In genomic region chr4:128317951-128318350, GRCm38 (mm10) we compare ENCODE assay signal across 10 mouse cellular contexts. TPM values are rescaled to one million over a fixed set of nuclear protein-coding genes. Genes with fewer than 3 reads are reported as not detected.
DNase-seq lines count a peak whose midpoint lies in the region; ATAC-seq and TF ChIP-seq lines count a peak whose summit lies in the region.
"Had no signal": no experiment of that assay in that cellular context is flagged by ENCODE, and none has a peak within 500 bp of the region (broad histone marks: within the 10 kb centered on the region; RNA-seq: fewer than 3 reads in every experiment).

No protein-coding gene starts in this region.

- H3K4me3 ChIP-seq in intestine, postnatal 0 days (ENCODE audit: low read depth, low read length) = no peak overlapping the region
- no peak overlapping the region for H3K4me3 ChIP-seq in intestine, embryonic 16.5 days (ENCODE audit: low read length)
- no peak overlapping the region for H3K4me3 ChIP-seq in ES-Bruce4 (ENCODE audit: low read depth, low read length)
- no peak overlapping the region for H3K4me3 ChIP-seq in lung, postnatal 0 days (ENCODE audit: low read depth, low read length)
- H3K4me3 ChIP-seq: liver, embryonic 15.5 days had no signal

- TF ChIP-seq EP300 in ES-Bruce4 (IDR thresholded peaks at IDR 0.05; ENCODE audit: insufficient read depth, low read depth, low read length) = no peak
- TF ChIP-seq EP300 in lung, postnatal 0 days (IDR thresholded peaks at IDR 0.05) = no peak

- TF ChIP-seq POLR2A in ES-Bruce4 (IDR thresholded peaks at IDR 0.05; ENCODE audit: insufficient read depth, low read length) = no peak

- no peak overlapping the region for H3K4me2 ChIP-seq in intestine, postnatal 0 days (replicated peaks; ENCODE audit: low read depth)
- H3K4me2 ChIP-seq in intestine, embryonic 16.5 days (ENCODE audit: low read depth, low read length) = no peak overlapping the region
- H3K4me2 ChIP-seq in lung, postnatal 0 days (replicated peaks; ENCODE audit: low read depth, low read length) = no peak overlapping the region
- H3K4me2 ChIP-seq: liver, embryonic 15.5 days had no signal

- DNase-seq in Muller cell, postnatal 12 days (ENCODE audit: inconsistent ontology term) = peak; percentile 69
- DNase-seq in lung, postnatal 0 days (ENCODE audit: low spot score) = peak; percentile 64
- DNase-seq in frontal cortex, postnatal 25 days (ENCODE audit: low spot score in 2 of 2) = no peak

- no peak overlapping the region for H3K27ac ChIP-seq in intestine, postnatal 0 days (ENCODE audit: low read depth, low read length)
- no peak overlapping the region for H3K27ac ChIP-seq in intestine, embryonic 16.5 days (ENCODE audit: low read length)
- no peak overlapping the region for H3K27ac ChIP-seq in ES-Bruce4 (ENCODE audit: insufficient read depth, low read length)
- H3K27ac ChIP-seq in lung, postnatal 0 days (ENCODE audit: low read length) = no peak overlapping the region
- H3K27ac ChIP-seq: liver, embryonic 15.5 days had no signal

- H3K36me3 ChIP-seq in intestine, postnatal 0 days (ENCODE audit: control insufficient read depth, insufficient read depth) = no peaks in the 10 kb centered on the region
- H3K36me3 ChIP-seq in intestine, embryonic 16.5 days (ENCODE audit: control insufficient read depth, insufficient read depth, low read length) = no peaks in the 10 kb centered on the region
- H3K36me3 ChIP-seq in ES-Bruce4 (ENCODE audit: control insufficient read depth, insufficient read depth, low read length, poor library complexity, severe bottlenecking) = no peaks in the 10 kb centered on the region
- no peaks in the 10 kb centered on the region for H3K36me3 ChIP-seq in lung, postnatal 0 days (ENCODE audit: insufficient read depth, low read length)
- H3K36me3 ChIP-seq: liver, embryonic 15.5 days had no signal

- no peak overlapping the region for H3K9ac ChIP-seq in intestine, postnatal 0 days (ENCODE audit: low read depth, low read length)
- no peak overlapping the region for H3K9ac ChIP-seq in intestine, embryonic 16.5 days (ENCODE audit: low read depth, low read length)
- no peak overlapping the region for H3K9ac ChIP-seq in ES-Bruce4 (ENCODE audit: low read depth, poor library complexity, severe bottlenecking)
- H3K9ac ChIP-seq in lung, postnatal 0 days (replicated peaks; ENCODE audit: low read depth) = no peak overlapping the region
- H3K9ac ChIP-seq: liver, embryonic 15.5 days had no signal

- H3K27me3 ChIP-seq in intestine, postnatal 0 days (replicated peaks; ENCODE audit: control insufficient read depth, insufficient read depth, low read length) = no peaks in the 10 kb centered on the region
- no peaks in the 10 kb centered on the region for H3K27me3 ChIP-seq in intestine, embryonic 16.5 days (replicated peaks; ENCODE audit: control insufficient read depth, insufficient read depth, low read length)
- no peaks in the 10 kb centered on the region for H3K27me3 ChIP-seq in ES-Bruce4 (ENCODE audit: control insufficient read depth, insufficient read depth, low read length, poor library complexity, severe bottlenecking)
- H3K27me3 ChIP-seq in lung, postnatal 0 days (replicated peaks; ENCODE audit: insufficient read depth, low read length) = no peaks in the 10 kb centered on the region
- H3K27me3 ChIP-seq: liver, embryonic 15.5 days had no signal

- peak; percentile 51 for TF ChIP-seq CTCF in intestine, postnatal 0 days (IDR thresholded peaks at IDR 0.05; ENCODE audit: low read depth)
- peak; percentile 8 for TF ChIP-seq CTCF in ES-Bruce4 (IDR thresholded peaks at IDR 0.05; ENCODE audit: low read depth, low read length)
- TF ChIP-seq CTCF in lung, postnatal 0 days (IDR thresholded peaks at IDR 0.05) = peak; percentile 58

- no peaks in the 10 kb centered on the region for H3K4me1 ChIP-seq in intestine, postnatal 0 days (replicated peaks; ENCODE audit: control insufficient read depth, insufficient read depth, low read length)
- peaks cover 4% of the 10 kb centered on the region; the same call in 1 of the 2 replicates for H3K4me1 ChIP-seq in intestine, embryonic 16.5 days (ENCODE audit: control insufficient read depth, insufficient read depth, low read length)
- H3K4me1 ChIP-seq in ES-Bruce4 (ENCODE audit: control insufficient read depth, insufficient read depth, low read length) = no peaks in the 10 kb centered on the region
- no peaks in the 10 kb centered on the region for H3K4me1 ChIP-seq in lung, postnatal 0 days (ENCODE audit: insufficient read depth, low read depth, low read length)
- H3K4me1 ChIP-seq: liver, embryonic 15.5 days had no signal

- no peaks in the 10 kb centered on the region for H3K9me3 ChIP-seq in intestine, postnatal 0 days (ENCODE audit: control insufficient read depth)
- H3K9me3 ChIP-seq in intestine, embryonic 16.5 days (ENCODE audit: control insufficient read depth, low read length) = no peaks in the 10 kb centered on the region
- no peaks in the 10 kb centered on the region for H3K9me3 ChIP-seq in ES-Bruce4 (replicated peaks; ENCODE audit: control insufficient read depth, insufficient read depth, low read length, poor library complexity, severe bottlenecking)
- no peaks in the 10 kb centered on the region for H3K9me3 ChIP-seq in lung, postnatal 0 days (ENCODE audit: low read length)
- H3K9me3 ChIP-seq: liver, embryonic 15.5 days had no signal

- 95% methylated on average over 4 of the region's 4 CpGs for WGBS in intestine, postnatal 0 days
- 90% methylated on average over 4 of the region's 4 CpGs for WGBS in intestine, embryonic 16.5 days
- WGBS in lung, postnatal 0 days = 81% methylated on average over 4 of the region's 4 CpGs

- no peak for ATAC-seq in intestine, postnatal 0 days
- no peak for ATAC-seq in intestine, embryonic 16.5 days
- peak; percentile 58 for ATAC-seq in lung, postnatal 0 days
- ATAC-seq in inflammation-experienced regulatory T-cells, adult 6 months = no peak

RNA-seq across cellular contexts. Expression of gene Hmgb4, which starts 57.2 kb away (rescaled TPM):
- not detected in 2 replicates for polyA plus RNA-seq in intestine, postnatal 0 days (2015; fragmentation: Nextera tagmentation; extraction: Ambion mirVana)
- polyA plus RNA-seq in intestine, embryonic 16.5 days (2015; fragmentation: Nextera tagmentation; extraction: Ambion mirVana) = not detected in 2 replicates
- polyA plus RNA-seq in ES-Bruce4 (2011; ENCODE audit: insufficient read depth, insufficient read length, low read depth, missing spikeins) = not detected in 2 replicates
- polyA plus RNA-seq in lung, postnatal 0 days (2015; fragmentation: Nextera tagmentation; extraction: Ambion mirVana) = not detected in 2 replicates
- not detected for polyA plus RNA-seq in inflammation-experienced regulatory T-cells, adult 6 months (2017; shearing (Covaris generic))
- polyA plus RNA-seq: heart, embryonic 14.5 days; large intestine, adult 2 months; liver, embryonic 15.5 days had no signal

Comparison
In these comparisons a context has a peak if more than half of its experiments do, and no peak if none do; other contexts are left out.
1. CTCF ChIP-seq: peak in every context shown above with its lines; median percentile 58 in lung, postnatal 0 days; 51 in intestine, postnatal 0 days; 8 in ES-Bruce4.
2. DNase-seq: peak in Muller cell, postnatal 12 days (single experiment) and lung, postnatal 0 days (single experiment); none in frontal cortex, postnatal 25 days (0 of 2).